Mouse (Mus musculus): Measurements from ENCODE around the gene Coa3. TPM values are rescaled to one million over a fixed set of nuclear protein-coding genes. Genes with fewer than 3 reads are reported as not detected.

Coa3 gene
- total RNA-seq, 2 experiments from 2014 or later: 87.2 to 117 TPM

DNA sequence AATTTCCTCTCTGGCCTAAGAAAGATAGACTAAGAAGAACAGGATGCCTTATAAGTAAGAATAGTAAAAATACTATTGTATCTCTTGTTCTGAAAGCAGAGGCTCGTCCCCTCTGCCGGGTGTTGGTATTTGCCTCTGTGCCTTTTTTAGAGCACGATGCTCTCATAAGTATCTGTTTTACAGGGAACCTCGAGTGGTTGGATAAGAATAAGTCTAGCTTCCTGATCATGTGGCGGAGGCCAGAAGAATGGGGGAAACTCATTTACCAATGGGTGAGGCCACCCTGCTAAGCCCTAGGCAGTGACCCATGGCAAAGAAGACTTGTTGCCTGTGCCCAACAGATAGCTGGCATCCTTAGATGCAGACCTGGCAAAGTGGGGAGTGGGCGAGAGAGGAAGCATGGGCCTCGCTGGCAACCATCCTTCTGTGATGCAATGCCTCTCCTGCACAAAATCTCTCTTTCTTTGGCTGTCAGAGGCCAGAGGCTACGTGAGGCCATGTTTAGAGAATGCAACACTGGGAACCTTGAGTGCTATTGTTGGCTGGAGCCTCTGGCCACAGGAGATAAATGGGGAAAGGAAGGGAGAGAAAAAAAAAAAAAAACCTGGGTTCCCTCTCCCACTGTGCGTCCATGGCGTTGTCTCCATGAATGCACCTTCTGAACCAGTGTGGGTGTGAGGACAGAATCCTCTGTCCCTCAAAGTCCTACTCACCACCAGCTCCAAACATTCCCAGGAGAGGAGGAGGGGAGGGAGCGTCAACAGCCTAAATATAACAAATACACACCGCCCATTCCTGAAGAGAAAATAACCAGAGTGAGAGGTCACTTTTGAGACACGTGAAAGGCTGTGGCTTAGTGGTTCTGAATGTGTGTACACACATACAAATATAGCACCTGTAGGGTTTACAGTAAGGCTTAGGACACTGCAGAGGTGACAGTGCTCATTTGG is 22.8 kb downstream of the Coa3 start:
- no peak for DNase-seq (ENCODE audit: extremely low spot score in 1 of 2, low spot score in 1 of 2)

DNA sequence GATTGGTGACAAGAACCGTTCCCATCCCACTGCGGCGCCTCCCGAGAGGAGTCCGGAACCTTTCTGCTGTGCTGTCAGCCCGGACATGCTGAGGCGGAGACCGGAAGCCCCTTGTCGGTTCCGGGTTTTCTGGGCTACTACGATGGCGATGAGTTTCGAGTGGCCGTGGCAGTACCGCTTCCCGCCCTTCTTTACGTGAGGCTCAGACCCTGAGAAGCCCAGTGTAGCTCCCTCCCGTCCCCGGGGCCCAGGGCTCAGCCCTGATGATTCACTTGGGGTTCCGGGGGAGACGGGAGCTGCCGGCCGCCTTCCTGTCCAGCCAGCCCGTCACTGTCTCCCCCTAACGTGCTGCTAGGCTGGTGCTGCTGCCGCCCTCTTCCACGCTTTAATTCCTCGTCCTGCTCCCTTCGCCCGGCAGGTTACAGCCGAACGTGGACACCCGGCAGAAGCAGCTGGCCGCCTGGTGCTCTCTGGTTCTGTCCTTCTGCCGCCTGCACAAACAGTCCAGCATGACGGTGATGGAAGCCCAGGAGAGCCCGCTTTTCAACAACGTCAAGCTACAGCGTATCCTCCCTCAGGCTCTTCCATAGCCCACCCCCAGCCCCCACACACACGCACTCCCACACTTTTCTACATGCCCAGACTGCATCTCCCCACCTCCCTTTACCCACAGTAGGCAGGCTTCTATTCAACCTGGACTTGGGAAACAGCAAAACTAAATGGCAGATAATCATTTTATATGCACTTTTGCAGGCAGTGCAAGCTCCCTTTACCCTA is 25.1 kb downstream of the Coa3 start, which contains the start of gene Vps25:
Vps25 (plus strand) TSS at position 95 of the 777 bp plus-strand sequence.
- peak; percentile 71 to 77 for DNase-seq (ENCODE audit: extremely low spot score in 1 of 2, low spot score in 1 of 2)

DNA sequence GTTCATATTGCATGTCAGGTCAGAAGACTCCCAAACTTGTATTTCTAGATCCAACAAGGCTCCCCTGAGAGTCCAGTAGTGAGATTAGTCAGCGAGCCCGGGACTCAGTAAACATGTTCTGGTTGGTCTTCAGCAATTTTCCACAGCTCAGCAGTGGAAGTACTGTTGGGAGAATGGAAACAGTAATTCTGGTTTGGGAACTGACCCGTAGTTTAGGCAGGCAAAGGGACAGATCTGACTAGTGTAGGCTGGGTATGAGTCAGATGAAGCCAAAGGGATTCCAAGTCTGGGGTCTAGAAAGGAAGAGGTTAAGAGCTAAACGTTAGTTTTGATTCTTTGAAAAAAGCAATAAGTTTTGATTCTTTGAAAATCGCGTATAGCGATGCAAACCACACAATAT is 26.0 kb downstream of the Coa3 start:
- DNase-seq (ENCODE audit: extremely low spot score in 1 of 2, low spot score in 1 of 2): no peak

GRCm38 (mm10) chr11:101251031-101251430 is 27.9 kb downstream of the Coa3 start:
- DNase-seq (ENCODE audit: extremely low spot score in 1 of 2, low spot score in 1 of 2): no peak

DNA sequence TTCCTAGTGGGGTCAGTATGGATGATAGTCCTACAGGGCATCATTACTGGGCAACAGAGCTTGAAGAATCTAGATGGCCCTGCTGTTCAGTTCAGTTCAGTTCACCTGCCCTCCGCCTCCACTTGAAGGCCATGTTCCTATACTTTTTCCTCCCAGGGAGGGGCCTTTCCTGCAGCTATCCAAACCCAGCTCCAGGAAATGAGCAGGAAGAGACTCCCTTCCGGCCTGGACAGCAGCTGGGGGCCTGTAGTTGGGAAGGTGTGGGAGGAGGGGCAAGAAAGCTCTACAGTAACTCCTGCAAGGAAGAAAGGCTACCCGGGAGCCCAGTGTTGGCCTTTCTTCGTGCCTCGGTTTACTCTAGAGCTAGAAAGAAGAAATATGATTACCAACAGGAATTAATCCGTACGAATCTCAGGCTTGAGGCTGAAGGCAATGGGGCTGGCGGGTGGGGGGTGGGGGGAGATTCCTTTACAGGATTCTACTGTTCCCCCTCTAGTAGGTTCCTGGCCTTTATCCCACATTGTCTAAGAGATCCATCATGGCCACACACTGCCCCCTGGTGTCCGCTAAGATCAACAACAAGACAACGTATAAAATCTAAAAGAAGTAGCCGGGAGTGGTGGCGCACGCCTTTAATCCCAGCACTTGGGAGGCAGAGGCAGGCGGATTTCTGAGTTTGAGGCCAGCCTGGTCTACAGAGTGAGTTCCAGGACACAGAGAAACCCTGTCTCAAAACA is 30.5 kb downstream of the Coa3 start:
- peak; percentile 41 to 75 for DNase-seq (ENCODE audit: extremely low spot score in 1 of 2, low spot score in 1 of 2)

GRCm38 (mm10) chr11:101247521-101248030 is 31.3 kb downstream of the Coa3 start:
- no peak for DNase-seq (ENCODE audit: extremely low spot score in 1 of 2, low spot score in 1 of 2)

GRCm38 (mm10) chr11:101246702-101247012 is 32.3 kb downstream of the Coa3 start:
- no peak for DNase-seq (ENCODE audit: extremely low spot score in 1 of 2, low spot score in 1 of 2)

DNA sequence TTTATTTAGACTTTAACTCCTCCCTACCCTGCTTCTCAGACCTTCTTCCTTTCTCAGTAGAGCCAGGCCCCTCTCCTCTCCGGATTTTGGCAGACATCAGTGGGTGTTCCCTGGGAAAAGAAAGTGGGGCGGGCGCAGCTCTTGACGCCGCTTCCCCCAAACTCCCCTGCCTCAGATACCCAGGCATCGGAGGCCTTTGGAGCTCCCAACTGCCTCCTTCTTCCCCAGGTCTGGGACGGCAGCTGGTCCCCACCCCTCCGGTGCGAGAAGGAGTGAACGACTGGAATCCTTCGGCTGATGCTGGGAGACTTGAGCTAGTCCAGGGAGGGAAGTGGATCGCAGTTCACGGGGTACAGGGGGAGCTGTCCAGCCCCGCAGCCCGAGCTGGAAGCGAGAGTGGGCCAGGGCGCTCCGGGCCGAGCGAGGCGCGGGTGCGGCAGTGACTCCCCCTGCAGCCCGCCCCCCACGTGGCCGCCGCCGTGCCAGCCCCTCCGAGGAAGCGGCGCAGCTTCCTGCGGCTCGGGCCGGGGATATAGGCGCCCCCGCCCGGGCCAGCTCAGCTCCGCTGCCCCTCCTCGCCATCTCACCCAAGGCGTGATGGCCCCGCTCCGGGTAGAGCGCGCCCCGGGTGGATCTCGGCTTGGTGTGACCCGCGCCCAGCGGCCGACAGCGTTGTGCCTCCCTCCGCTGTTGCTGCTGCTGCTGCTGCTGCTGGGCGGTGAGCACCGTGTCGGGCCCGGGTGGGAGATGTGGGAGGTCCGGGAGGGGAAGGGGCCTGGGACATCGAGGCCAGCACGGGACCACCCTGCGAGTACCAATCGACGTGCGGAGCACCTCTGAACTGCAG is 32.8 kb downstream of the Coa3 start, which contains the start of gene Ramp2:
Ramp2 (plus strand) TSS at position 174 of the 847 bp plus-strand sequence.
- DNase-seq (ENCODE audit: extremely low spot score in 1 of 2, low spot score in 1 of 2): peak in 1 of 2 experiments; percentile 46

GRCm38 (mm10) chr11:101245071-101245470 is 33.8 kb downstream of the Coa3 start:
- no peak for DNase-seq (ENCODE audit: extremely low spot score in 1 of 2, low spot score in 1 of 2)

GRCm38 (mm10) chr11:101238071-101238647 is 40.8 kb downstream of the Coa3 start:
- peak in 1 of 2 experiments; percentile 29 for DNase-seq (ENCODE audit: extremely low spot score in 1 of 2, low spot score in 1 of 2)

DNA sequence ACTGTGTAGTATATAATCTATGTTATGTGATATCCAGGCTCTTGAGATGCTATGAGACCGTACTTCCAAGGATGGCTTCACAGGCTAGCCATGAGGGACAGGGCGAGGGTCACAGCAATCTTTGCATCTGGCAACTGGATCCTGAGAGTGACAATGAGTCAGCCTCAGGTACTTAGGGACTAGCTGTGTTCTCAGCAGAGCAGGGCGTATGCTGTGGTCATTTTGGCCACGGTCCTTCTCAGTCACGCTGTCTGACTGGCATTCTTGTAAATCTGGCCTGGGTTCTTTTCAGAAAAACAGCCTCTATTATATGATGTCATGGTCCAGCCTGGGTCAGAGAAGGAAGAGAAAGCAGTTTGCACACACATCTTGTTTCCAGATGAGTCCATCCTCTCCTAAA is 42.1 kb downstream of the Coa3 start:
- DNase-seq (ENCODE audit: extremely low spot score in 1 of 2, low spot score in 1 of 2): no peak

DNA sequence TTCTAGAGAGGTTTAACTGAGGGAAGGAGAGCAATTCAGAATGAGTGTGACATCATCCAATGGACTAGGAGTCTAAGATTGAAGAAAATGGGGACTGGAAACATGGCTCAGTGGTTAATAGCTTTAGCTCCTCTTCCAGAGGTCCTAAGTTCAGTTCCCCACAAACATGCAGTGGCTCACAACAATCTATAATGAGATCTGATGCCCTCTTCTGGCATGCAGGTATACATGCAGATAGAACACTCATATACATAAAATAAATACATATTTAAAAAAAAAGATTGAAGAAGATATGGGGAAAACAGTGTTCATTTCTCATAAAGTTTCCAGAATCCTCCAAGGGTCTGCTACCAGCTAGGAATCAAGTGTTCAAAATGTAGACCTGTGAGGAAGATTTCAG is 43.5 kb downstream of the Coa3 start:
- DNase-seq (ENCODE audit: extremely low spot score in 1 of 2, low spot score in 1 of 2): no peak

- DNase-seq (ENCODE audit: extremely low spot score in 1 of 2, low spot score in 1 of 2): no peak
These were observed 44.8 kb downstream of the Coa3 start for GRCm38 (mm10) chr11:101234124-101234523.

DNA sequence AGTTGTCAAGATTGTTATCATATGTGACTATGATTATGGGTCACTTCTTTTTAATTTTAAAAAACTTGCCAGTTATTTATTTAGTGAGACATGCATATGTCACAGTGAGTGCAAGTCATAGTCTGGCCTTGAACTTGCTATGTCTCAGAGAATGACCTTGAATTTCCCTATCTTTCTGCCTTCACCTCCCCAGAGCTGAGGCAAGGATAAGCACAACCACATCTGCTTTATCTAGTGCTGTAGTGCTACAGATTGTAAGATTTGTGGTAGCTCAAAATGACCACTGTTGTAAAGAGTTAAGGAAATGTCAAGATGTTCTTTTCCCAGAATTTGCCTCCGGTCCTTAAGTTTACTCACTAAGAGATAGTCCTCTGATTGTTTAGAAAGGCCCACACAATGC is 45.7 kb downstream of the Coa3 start:
- DNase-seq (ENCODE audit: extremely low spot score in 1 of 2, low spot score in 1 of 2): no peak

GRCm38 (mm10) chr11:101232010-101232839 is 46.7 kb downstream of the Coa3 start:
- no peak for DNase-seq (ENCODE audit: extremely low spot score in 1 of 2, low spot score in 1 of 2)

DNA sequence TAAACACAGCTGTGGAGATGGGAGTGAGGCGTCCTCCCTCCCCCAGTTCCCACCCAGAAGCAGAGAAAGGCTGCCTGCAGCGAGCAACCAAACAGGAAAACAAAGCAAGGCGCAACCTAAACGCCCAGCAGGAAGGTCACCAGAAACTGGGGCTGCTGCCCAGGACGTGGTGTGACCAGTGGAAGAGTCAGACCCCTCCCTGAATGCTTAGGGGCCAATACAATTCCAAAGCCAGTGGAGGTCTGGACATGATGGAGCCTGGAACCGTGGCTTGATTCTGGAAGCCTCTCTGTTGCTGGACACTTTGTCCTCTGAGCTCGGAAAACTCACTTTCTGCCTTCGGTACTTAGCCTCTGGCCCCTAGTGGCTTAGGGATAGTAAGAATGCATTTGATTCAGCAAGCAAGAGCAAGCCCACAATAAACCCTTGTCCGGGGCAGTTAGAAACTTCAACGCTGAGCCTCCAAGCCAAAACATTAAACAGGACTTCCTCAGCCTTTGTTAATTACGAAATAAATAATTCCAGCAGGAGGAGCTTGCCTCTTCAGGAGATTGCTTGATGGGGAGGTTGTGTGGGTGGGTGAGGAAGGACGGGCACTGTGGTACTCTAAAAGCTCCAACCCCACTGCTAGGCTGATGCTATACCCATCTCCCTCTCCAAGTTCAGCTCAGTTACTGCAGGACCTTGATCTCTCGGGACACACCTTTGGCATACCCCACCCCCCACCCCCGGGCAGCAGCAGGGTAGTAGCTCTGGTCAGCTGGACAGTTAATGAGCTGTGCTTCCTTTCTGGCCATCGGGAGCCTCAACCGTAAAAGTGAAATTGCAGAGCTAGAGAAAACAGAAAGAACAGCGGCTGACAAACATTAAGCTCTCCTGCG is 47.7 kb downstream of the Coa3 start:
- DNase-seq (ENCODE audit: extremely low spot score in 1 of 2, low spot score in 1 of 2): no peak

DNA sequence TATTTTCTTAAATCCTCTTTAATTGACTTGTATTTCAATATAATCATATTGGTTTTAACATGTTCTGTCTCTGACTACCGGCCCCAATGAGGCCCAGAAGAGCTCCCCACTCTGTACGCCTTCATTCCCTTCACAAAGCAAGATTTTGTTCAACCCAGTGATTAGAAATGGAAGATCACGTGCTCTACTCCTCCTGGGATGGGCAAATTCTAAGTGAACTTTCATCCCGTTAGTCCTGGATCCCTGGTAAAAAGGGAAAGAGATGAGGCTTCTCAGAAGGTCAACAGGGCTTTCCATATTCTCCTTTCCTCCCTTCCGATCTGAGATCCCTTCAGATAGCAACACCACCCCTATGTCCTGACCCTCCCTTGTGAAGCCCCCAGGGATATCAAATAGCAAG is 48.4 kb downstream of the Coa3 start:
- no peak for DNase-seq (ENCODE audit: extremely low spot score in 1 of 2, low spot score in 1 of 2)
